12 mouse cellular contexts compared by ENCODE assay signal in the genomic region with DNA sequence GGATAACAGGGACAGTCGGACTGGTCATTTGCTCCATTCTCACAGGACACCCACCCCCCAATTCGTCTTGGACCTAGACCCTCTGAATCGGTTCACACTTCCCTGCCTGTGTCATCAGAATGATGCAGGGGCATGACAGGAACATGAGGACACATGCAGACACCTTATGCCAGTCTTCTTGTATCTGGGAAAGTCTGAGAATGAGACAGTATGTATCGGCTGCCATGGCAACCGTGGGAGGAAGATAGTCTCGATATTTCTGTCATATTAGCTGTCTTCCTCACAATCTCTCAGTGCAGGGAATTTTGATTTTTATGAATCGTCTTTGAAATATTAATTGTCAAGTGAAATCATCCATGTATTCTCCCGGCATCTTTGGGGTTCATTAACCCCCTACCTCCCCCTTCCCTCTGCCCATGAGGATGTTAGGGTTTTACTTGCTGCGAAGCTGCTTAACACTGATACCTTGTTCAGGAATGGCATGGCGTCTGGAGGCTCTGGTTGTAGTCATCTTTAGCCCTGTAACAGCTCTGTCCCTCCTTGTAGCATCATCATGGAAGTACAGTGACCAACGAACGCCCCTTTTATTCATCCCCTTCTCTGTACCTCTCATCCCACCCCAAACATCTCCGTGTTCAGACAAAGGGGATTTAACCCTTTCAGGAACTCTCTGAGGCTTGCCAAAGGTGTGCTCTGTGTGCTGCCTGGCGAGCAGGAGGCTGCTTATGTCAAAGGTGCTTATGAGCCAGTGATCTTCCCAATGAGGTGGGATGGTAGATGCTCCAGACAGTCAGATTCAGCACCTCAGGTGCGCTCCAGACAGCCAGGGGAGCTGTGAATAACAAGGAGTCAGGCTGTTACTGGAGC. TPM values are rescaled to one million over a fixed set of nuclear protein-coding genes. Genes with fewer than 3 reads are reported as not detected.
DNase-seq lines count a peak whose midpoint lies in the region; ATAC-seq lines count a peak whose summit lies in the region.
"Had no signal": no experiment of that assay in that cellular context is flagged by ENCODE, and none has a peak within 500 bp of the region (broad histone marks: within the 10 kb centered on the region; RNA-seq: fewer than 3 reads in every experiment).

No protein-coding gene starts in this region.

- H3K36me3 ChIP-seq in forebrain, embryonic 14.5 days (ENCODE audit: control insufficient read depth, insufficient read depth, low read length), result no peaks in the 10 kb centered on the region
- H3K36me3 ChIP-seq in forebrain, embryonic 10.5 days (replicated peaks), result no peaks in the 10 kb centered on the region
- no peaks in the 10 kb centered on the region for H3K36me3 ChIP-seq in neural tube, embryonic 14.5 days (ENCODE audit: control insufficient read depth, insufficient read depth, low read length)
- H3K36me3 ChIP-seq: limb, embryonic 12.5 days; lung, embryonic 15.5 days had no signal

- no peak overlapping the region for H3K9ac ChIP-seq in forebrain, embryonic 14.5 days (ENCODE audit: low read length)
- H3K9ac ChIP-seq in neural tube, embryonic 14.5 days (replicated peaks; ENCODE audit: low read depth, low read length), result no peak overlapping the region
- H3K9ac ChIP-seq: limb, embryonic 12.5 days; lung, embryonic 15.5 days had no signal

- H3K27ac ChIP-seq in forebrain, embryonic 14.5 days (ENCODE audit: low read depth, low read length), result 0 out of 2 replicates have a peak overlapping the region, but pooled peaks have one; percentile 39
- H3K27ac ChIP-seq in forebrain, embryonic 10.5 days, result no peak overlapping the region
- no peak overlapping the region; the same call in 1 of the 2 replicates for H3K27ac ChIP-seq in neural tube, embryonic 14.5 days (ENCODE audit: low read depth, low read length)
- H3K27ac ChIP-seq: limb, embryonic 12.5 days; lung, embryonic 15.5 days; stomach, postnatal 0 days had no signal

- WGBS in forebrain, embryonic 14.5 days, result 73% methylated on average over 15 of the region's 15 CpGs
- 81% methylated on average over 15 of the region's 15 CpGs for WGBS in forebrain, embryonic 10.5 days
- WGBS in neural tube, embryonic 14.5 days, result 70% methylated on average over 15 of the region's 15 CpGs

- no peaks in the 10 kb centered on the region for H3K4me1 ChIP-seq in forebrain, embryonic 14.5 days (ENCODE audit: control insufficient read depth, insufficient read depth, low read length)
- H3K4me1 ChIP-seq in forebrain, embryonic 10.5 days, result peaks cover 14% of the 10 kb centered on the region
- H3K4me1 ChIP-seq in neural tube, embryonic 14.5 days (ENCODE audit: control insufficient read depth, insufficient read depth, low read length), result no peaks in the 10 kb centered on the region
- H3K4me1 ChIP-seq: lung, embryonic 15.5 days had no signal

- H3K4me3 ChIP-seq in forebrain, embryonic 14.5 days (ENCODE audit: low read depth, low read length), result no peak overlapping the region
- H3K4me3 ChIP-seq in forebrain, embryonic 10.5 days, result no peak overlapping the region
- H3K4me3 ChIP-seq in neural tube, embryonic 14.5 days (ENCODE audit: low read depth, low read length), result no peak overlapping the region
- H3K4me3 ChIP-seq: limb, embryonic 12.5 days; lung, embryonic 15.5 days had no signal

- H3K27me3 ChIP-seq in forebrain, embryonic 14.5 days (replicated peaks; ENCODE audit: control insufficient read depth, insufficient read depth, low read length), result no peaks in the 10 kb centered on the region
- H3K27me3 ChIP-seq in forebrain, embryonic 10.5 days (ENCODE audit: poor library complexity, severe bottlenecking), result peaks cover 4% of the 10 kb centered on the region; the same call in 1 of the 2 replicates
- H3K27me3 ChIP-seq in neural tube, embryonic 14.5 days (ENCODE audit: control insufficient read depth, insufficient read depth, low read length), result no peaks in the 10 kb centered on the region
- H3K27me3 ChIP-seq: lung, embryonic 15.5 days had no signal

- H3K4me2 ChIP-seq in forebrain, embryonic 14.5 days (ENCODE audit: low read length), result no peak overlapping the region
- H3K4me2 ChIP-seq in neural tube, embryonic 14.5 days (ENCODE audit: low read depth, low read length), result no peak overlapping the region
- H3K4me2 ChIP-seq: limb, embryonic 12.5 days; lung, embryonic 15.5 days had no signal

- no peaks in the 10 kb centered on the region for H3K9me3 ChIP-seq in forebrain, embryonic 14.5 days (replicated peaks; ENCODE audit: control insufficient read depth, low read length)
- no peaks in the 10 kb centered on the region for H3K9me3 ChIP-seq in forebrain, embryonic 10.5 days
- no peaks in the 10 kb centered on the region for H3K9me3 ChIP-seq in neural tube, embryonic 14.5 days (ENCODE audit: control insufficient read depth, low read length)
- H3K9me3 ChIP-seq: limb, embryonic 12.5 days; lung, embryonic 15.5 days had no signal

- peak; percentile 69 for DNase-seq in forebrain, embryonic 14.5 days (ENCODE audit: low spot score)
- DNase-seq in forebrain, embryonic 10.5 days (ENCODE audit: extremely low spot score, low spot score), result no peak
- peak; percentile 57 for DNase-seq in brain, embryonic 18.5 days (ENCODE audit: low read depth, low spot score)
- peak; percentile 55 for DNase-seq in layer of hippocampus, adult 9-10 months (ENCODE audit: low spot score)
- no peak for DNase-seq in ovary, postnatal 36 days (ENCODE audit: low spot score)
- DNase-seq in spleen, postnatal 14 days (ENCODE audit: low spot score in 2 of 2), result no peak
- DNase-seq: cerebellum, adult 18-20 months had no signal

- peak; percentile 63; the same call in 1 of the 2 replicates for ATAC-seq in forebrain, embryonic 14.5 days
- peak; percentile 65; the same call in 1 of the 2 replicates for ATAC-seq in neural tube, embryonic 14.5 days (ENCODE audit: low read depth)
- ATAC-seq in inflammation-experienced regulatory T-cells, adult 6 months, result no peak

RNA-seq across cellular contexts. Expression of gene Myo3b, which starts 58.5 kb away (rescaled TPM):
- 0.09 and 0.17 TPM in 2 replicates for polyA plus RNA-seq in forebrain, embryonic 14.5 days (2014; fragmentation: Nextera tagmentation; extraction: Ambion mirVana)
- polyA plus RNA-seq in forebrain, embryonic 10.5 days (2016; fragmentation: Nextera tagmentation; extraction: Ambion mirVana), result not detected in 2 replicates
- 0.17 and 0.21 TPM in 2 replicates for polyA plus RNA-seq in neural tube, embryonic 14.5 days (2014; fragmentation: Nextera tagmentation; extraction: Ambion mirVana)
- polyA plus RNA-seq in inflammation-experienced regulatory T-cells, adult 6 months (2017; shearing (Covaris generic)), result 10 to 100 TPM in 2 of 3 experiments, 1 to 10 TPM in 1; 7.0 to 13.4 (median 13.0) TPM
- polyA plus RNA-seq: limb, embryonic 12.5 days had no signal

Comparison
In these comparisons a context has a peak if more than half of its experiments do, and no peak if none do; other contexts are left out.
1. DNase-seq: peak in forebrain, embryonic 14.5 days (single experiment), brain, embryonic 18.5 days (single experiment) and layer of hippocampus, adult 9-10 months (single experiment); none in forebrain, embryonic 10.5 days (single experiment), ovary, postnatal 36 days (single experiment) and spleen, postnatal 14 days (0 of 2).